Mouse (Mus musculus) layer of hippocampus, adult 8-10 months (tissue): Measurements from ENCODE around the gene Gga3. TPM values are rescaled to one million over a fixed set of nuclear protein-coding genes. Genes with fewer than 3 reads are reported as not detected.
A peak's percentile ranks its signal among the peaks of the same experiment; 100 is the strongest.

Source experiments
- DNase-seq, 2 experiments: peaks; one replicate each; pipeline ENCODE4 v3.0.0; 2022; ENCODE audit warnings: low spot score in 2 of 2
- total RNA-seq, 4 experiments: library from RNA; stranded (reverse); gene quantifications; 2 replicates each; pipeline ENCODE4 v1.2.4; 2022

The Gga3 gene
- total RNA-seq, 4 experiments from 2014 or later, result 91.9 to 121 (median 102) TPM

- DNase-seq, result peak; percentile 95 to 98
Observed at GRCm38 (mm10) chr11:115564064-115564809, 39.6 kb downstream of the Gga3 start, which contains the start of gene Nup85. Nup85 (plus strand) TSS chr11:115564434.

- DNase-seq, result no peak
Observed at GRCm38 (mm10) chr11:115563406-115563805, 40.4 kb downstream of the Gga3 start.

- no peak for DNase-seq
Observed at GRCm38 (mm10) chr11:115555717-115556116, 48.1 kb downstream of the Gga3 start.

GRCm38 (mm10) chr11:115552783-115553182, 51.1 kb downstream of the Gga3 start:
- DNase-seq, result no peak

GRCm38 (mm10) chr11:115543571-115543970, 60.3 kb downstream of the Gga3 start:
- no peak for DNase-seq

GRCm38 (mm10) chr11:115538045-115538444, 65.8 kb downstream of the Gga3 start:
- no peak for DNase-seq

- DNase-seq, result peak; percentile 41 to 63
Observed at GRCm38 (mm10) chr11:115536856-115537568, 66.8 kb downstream of the Gga3 start.

GRCm38 (mm10) chr11:115536038-115536681, 67.7 kb downstream of the Gga3 start, which contains the start of gene Sumo2:
Sumo2 (minus strand) TSS chr11:115536276.
- peak; percentile 93 to 97 for DNase-seq

- peak in 1 of 2 experiments; percentile 30 for DNase-seq
Observed at GRCm38 (mm10) chr11:115535401-115536037, 68.3 kb downstream of the Gga3 start.

- no peak for DNase-seq
Observed at GRCm38 (mm10) chr11:115534759-115535371, 69.0 kb downstream of the Gga3 start.

Other genes with a start within 250 kb of the Gga3 start
- 100 to 1,000 TPM; 104 to 119 (median 117) TPM for gene Hid1, start 236.3 kb downstream of the Gga3 start, total RNA-seq
- gene Cdr2l, start 222.1 kb downstream of the Gga3 start, total RNA-seq, result 10 to 100 TPM; 25.7 to 29.6 (median 25.9) TPM
- gene Mrpl58, start 200.3 kb downstream of the Gga3 start, total RNA-seq, result 100 to 1,000 TPM; 100 to 115 (median 105) TPM
- gene Atp5h, start 184.1 kb downstream of the Gga3 start, total RNA-seq, result 100 to 1,000 TPM; 450 to 501 (median 483) TPM
- 10 to 100 TPM; 67.4 to 74.9 (median 71.2) TPM for gene Kctd2, start 183.9 kb downstream of the Gga3 start, total RNA-seq
- not detected for gene Trim80, start 163.5 kb downstream of the Gga3 start, total RNA-seq
- gene Slc16a5, start 141.6 kb downstream of the Gga3 start, total RNA-seq, result under 1 TPM in 1 of 4 experiments, not detected in 3; 0.21 TPM
- 10 to 100 TPM in 3 of 4 experiments, 1 to 10 TPM in 1; 10.0 to 16.7 (median 13.0) TPM for gene Armc7, start 128.4 kb downstream of the Gga3 start, total RNA-seq
- 10 to 100 TPM; 58.8 to 68.5 (median 66.3) TPM for gene Nt5c, start 112.2 kb downstream of the Gga3 start, total RNA-seq
- 100 to 1,000 TPM; 109 to 139 (median 124) TPM for gene Jpt1, start 89.7 kb downstream of the Gga3 start, total RNA-seq
- 100 to 1,000 TPM; 285 to 340 (median 310) TPM for gene Sumo2, start 67.8 kb downstream of the Gga3 start, total RNA-seq
- 10 to 100 TPM; 47.0 to 64.9 (median 53.1) TPM for gene Nup85, start 39.6 kb downstream of the Gga3 start, total RNA-seq
- 10 to 100 TPM; 49.1 to 55.3 (median 52.6) TPM for gene Mrps7, start 126 bp downstream of the Gga3 start, total RNA-seq
- gene Mif4gd, start 8.9 kb upstream of the Gga3 start, total RNA-seq, result 10 to 100 TPM; 16.5 to 22.5 (median 17.9) TPM
- 10 to 100 TPM; 55.6 to 81.3 (median 64.7) TPM for gene Slc25a19, start 24.2 kb upstream of the Gga3 start, total RNA-seq
- gene Grb2, start 104.5 kb upstream of the Gga3 start, total RNA-seq, result 100 to 1,000 TPM; 179 to 220 (median 196) TPM
- gene Tmem94, start 161.4 kb upstream of the Gga3 start, total RNA-seq, result 10 to 100 TPM; 49.7 to 64.2 (median 52.3) TPM
- 10 to 100 TPM; 17.1 to 21.7 (median 20.0) TPM for gene Caskin2, start 209.6 kb upstream of the Gga3 start, total RNA-seq
- gene Tsen54, start 210.7 kb upstream of the Gga3 start, total RNA-seq, result 10 to 100 TPM; 12.5 to 18.7 (median 16.9) TPM
- gene Llgl2, start 220.0 kb upstream of the Gga3 start, total RNA-seq, result 1 to 10 TPM; 1.6 to 4.2 (median 2.4) TPM